Mouse (Mus musculus) adrenal gland, postnatal 36 days (tissue): ENCODE measurements around the gene Rapsn. TPM values are rescaled to one million over a fixed set of nuclear protein-coding genes. Genes with fewer than 3 reads are reported as not detected.
"Not testable (repeated sequence)": the region's sequence is repeated elsewhere in the genome, so short reads cannot be mapped to it uniquely, and the experiment has no call there.

Experiments
- DNase-seq, 2 experiments: peaks; one replicate each; pipeline ENCODE4 v3.0.0; 2021; ENCODE audit warnings: mixed read lengths in 1 of 2
- long read RNA-seq, 2 experiments: library from polyadenylated mRNA; stranded (forward); transcript quantifications; one replicate each; pipeline ENCODE4 v2.0.0; 2021; ENCODE audit warnings: borderline sequencing depth in 2 of 2
- total RNA-seq, 2 experiments: library from RNA; stranded (reverse); gene quantifications; 2 replicates each; pipeline ENCODE4 v1.2.3; 2021

Gene Rapsn
- 1 to 10 TPM; 1.5 to 2.3 TPM for total RNA-seq
- long read RNA-seq, experiment 1, transcript Rapsn-201 (8 exons, 1,606 nt), result major isoform, 5 of 5 reads
- long read RNA-seq, experiment 1, partial matches to known transcripts, result 0 of 5 reads
- long read RNA-seq, experiment 1, other reads (novel, unspliced or antisense), result 0 of 5 reads
- long read RNA-seq, experiment 2, result 0 reads

DNA sequence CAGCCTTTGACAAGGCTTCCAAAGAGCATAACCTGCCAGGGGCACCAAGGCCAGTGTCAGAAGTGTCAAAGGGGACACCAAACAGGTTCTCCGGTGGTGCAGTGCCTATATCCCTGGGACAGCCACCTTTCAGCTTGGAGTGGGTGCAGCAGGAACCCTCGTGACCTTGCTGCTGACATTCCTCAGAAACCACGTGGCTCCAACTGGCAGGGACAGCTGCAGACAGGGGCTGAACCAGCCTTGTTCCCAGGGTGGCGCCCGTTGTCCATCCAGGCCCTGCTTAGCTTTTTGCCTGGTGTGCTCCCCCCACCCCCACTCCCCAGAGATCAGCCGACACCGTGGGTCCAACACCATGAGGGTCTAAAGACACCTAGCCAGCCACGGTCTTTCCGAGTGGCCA lies at the start of gene Rapsn:
Gene Rapsn (plus strand): TSS at position 236 of the 400 bp plus-strand sequence.
- DNase-seq, result peak; percentile 75 to 82

DNA sequence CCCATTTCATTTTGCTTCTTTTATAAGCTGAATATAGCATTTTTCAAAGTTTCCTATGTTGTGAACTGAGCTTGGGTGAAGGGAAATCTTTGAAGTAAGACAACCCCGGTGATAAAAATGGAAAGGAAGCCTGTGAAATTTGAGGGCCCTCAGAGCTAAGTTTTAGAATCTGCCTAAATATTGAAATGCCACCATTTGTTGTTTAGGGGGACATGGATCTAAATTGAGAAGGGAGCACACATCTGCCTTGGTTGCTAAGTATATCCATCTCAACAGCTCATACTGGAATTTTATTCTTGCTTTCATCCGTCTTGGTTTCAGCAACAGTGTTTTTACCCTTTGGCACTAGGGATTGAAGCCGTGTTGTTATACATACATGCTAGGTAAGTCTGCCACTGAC lies 49.4 kb upstream of the Rapsn start:
- no peak for DNase-seq

GRCm38 (mm10) chr2:91008536-91008935 lies 26.9 kb upstream of the Rapsn start:
- no peak for DNase-seq

- DNase-seq, result no peak
These were observed 21.5 kb upstream of the Rapsn start for GRCm38 (mm10) chr2:91013881-91014280.

DNA sequence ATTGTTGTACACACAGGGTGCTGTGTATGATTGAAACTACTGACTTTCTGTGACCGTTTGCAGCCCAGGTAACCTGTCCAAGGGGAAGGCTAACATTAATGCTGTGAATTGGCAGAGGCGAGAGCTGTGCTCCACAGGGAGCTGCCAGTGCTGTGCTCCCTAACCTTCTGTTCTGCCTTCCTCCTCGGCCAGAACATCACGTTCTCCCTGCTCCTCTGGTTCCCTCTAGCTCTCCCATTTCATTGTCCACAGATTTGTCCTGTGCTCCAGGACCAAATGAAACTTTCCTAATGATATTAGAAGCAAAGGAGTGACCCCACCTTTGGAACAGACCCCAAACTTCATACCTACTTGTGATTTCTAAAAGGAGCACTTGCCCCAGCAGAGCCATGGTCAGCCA lies 20.0 kb upstream of the Rapsn start:
- DNase-seq, result no peak

GRCm38 (mm10) chr2:91018061-91018788 lies 17.2 kb upstream of the Rapsn start:
- DNase-seq, result peak; percentile 15 to 49

GRCm38 (mm10) chr2:91019911-91020310 lies 15.5 kb upstream of the Rapsn start:
- DNase-seq, result no peak

GRCm38 (mm10) chr2:91022266-91022665 lies 13.2 kb upstream of the Rapsn start:
- DNase-seq, result not testable (repeated sequence)

- DNase-seq, result no peak
These were observed 12.3 kb upstream of the Rapsn start for GRCm38 (mm10) chr2:91023131-91023530.

DNA sequence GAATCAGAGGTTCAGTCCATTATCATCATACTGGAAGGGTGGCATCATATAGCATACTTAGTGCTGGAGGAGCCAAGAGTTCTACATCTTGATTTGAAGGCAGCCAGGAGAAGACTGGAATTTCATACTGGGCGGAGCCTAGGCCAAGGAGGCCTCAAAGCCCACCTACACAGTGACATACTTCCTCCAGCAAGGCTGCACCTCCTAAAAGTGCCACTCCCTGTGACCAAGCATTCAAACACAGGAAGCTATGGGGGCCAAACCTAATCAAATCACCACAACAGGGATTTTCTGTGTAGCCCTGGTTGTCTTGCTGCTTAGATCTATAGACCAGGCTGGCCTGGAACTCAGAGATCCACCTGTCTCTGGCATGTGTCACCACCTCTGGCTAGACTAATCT lies 11.5 kb upstream of the Rapsn start:
- DNase-seq, result no peak

DNA sequence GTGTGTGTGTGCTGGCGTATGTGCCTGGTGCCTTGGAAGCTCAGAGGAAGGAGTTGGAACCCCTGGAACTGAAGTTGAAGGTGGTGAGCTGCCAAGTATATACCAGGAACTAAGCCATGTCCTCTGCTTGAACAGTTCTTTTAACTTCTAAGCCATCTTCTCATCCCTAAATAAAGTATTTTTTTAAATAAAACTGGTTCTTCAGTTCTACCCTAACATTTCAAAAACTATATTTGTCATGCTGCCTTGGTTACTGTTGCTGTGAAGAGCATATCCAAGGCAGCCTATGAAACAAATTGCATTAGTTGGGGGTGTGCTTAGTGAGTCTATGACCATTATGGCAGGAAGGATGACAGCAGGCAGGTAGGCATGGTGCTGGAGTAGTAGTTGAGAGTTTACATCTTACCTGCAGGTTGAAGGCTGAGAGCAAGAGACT lies 10.3 kb upstream of the Rapsn start:
- DNase-seq, result no peak

GRCm38 (mm10) chr2:91026491-91026890 lies 8.9 kb upstream of the Rapsn start:
- DNase-seq, result no peak

- peak in 1 of 2 experiments; percentile 29 for DNase-seq
These were observed 7.8 kb upstream of the Rapsn start for GRCm38 (mm10) chr2:91027391-91028214.

- DNase-seq, result no peak
These were observed 4.2 kb upstream of the Rapsn start for GRCm38 (mm10) chr2:91031216-91031615.

DNA sequence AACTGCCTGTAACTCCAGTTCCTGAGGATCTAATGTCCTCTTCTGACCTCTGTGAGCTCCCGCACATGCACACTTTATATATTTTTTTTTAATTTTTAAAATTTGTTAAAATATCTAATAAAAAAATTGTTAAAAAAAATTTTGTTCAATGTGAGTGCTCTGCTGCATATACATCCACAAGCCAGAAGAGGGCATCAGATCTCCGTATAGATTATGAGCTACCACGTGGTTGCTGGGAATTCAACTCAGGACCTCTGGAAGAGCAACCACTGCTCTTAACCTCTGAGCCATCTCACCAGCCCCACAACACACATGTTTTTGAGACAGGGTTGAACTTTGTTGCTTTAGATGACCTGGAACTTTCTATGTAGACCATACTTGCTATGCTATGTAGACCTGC lies 2.4 kb upstream of the Rapsn start:
- DNase-seq, result no peak

- no peak for DNase-seq
These were observed 6.4 kb downstream of the Rapsn start for GRCm38 (mm10) chr2:91041786-91042185.

- no peak for DNase-seq
These were observed 7.4 kb downstream of the Rapsn start for GRCm38 (mm10) chr2:91042651-91043398.

- DNase-seq, result no peak
These were observed 9.3 kb downstream of the Rapsn start for GRCm38 (mm10) chr2:91044727-91045126.

GRCm38 (mm10) chr2:91045805-91046204 lies 10.4 kb downstream of the Rapsn start:
- not testable (repeated sequence) for DNase-seq

DNA sequence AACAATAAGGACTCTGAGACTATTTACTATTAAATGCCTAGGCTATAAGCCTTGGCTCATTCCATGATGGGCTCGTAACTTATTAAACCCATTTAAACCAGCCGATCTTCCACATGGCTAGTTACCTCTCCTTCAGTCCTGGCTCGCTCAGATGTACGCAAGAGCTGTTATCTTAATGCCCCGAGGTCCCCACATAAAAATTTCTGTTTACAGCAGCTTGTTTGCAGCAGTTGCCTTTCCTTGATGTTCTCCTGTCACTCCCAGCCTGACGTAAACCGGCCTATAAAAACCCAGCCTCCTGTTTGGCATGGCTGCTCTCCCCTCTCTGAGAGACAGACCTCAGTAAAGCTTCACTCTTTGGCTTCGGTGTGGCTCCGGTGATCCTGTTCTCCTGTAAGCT lies 11.9 kb downstream of the Rapsn start:
- DNase-seq, result no peak

DNA sequence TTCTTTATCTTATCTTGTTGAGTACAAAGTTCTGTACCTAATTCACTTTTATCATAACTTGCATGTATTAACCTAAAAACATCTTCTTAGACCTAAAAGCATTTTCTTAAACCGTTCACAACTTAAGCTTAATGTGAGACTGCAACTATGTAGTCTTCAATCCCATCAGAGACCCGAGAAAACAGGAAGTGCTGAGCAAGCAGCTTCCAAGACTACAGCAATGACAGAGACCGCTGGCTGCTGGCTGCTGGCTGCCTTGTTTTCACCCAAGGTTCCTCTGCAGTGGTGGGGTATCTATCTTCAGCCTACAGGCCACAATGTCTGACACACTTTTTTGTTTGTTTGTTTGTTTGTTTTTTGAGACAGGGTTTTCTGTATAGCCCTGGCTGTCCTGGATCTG lies 16.5 kb downstream of the Rapsn start:
- DNase-seq, result no peak

DNA sequence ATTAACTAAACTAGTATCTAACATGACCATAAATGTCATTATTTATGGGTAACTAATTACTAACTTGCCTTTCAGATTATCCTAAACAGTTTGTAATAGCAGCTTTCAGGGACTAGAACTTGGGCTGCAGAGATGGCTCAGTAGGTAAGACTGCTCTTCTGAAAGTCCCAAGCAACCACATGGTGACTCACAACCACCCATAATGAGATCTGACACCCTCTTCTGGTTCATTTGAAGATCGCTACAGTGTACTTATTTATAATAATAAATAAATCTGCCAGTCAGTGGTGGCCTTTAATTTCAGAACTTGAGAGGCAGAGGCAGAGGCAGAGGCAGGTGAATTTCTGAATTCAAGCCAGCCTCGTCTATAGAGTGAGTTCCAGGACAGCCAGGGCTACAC lies 17.3 kb downstream of the Rapsn start:
- no peak for DNase-seq
